Comparison of ENCODE assay signal across 10 mouse cellular contexts in genomic region chrX:163938587-163938986, GRCm38 (mm10). TPM values are rescaled to one million over a fixed set of nuclear protein-coding genes. Genes with fewer than 3 reads are reported as not detected.
DNase-seq lines count a peak whose midpoint lies in the region; ATAC-seq and TF ChIP-seq lines count a peak whose summit lies in the region.
"Had no signal": no experiment of that assay in that cellular context is flagged by ENCODE, and none has a peak within 500 bp of the region (broad histone marks: within the 10 kb centered on the region; RNA-seq: fewer than 3 reads in every experiment).

No protein-coding gene starts in this region.

- H3K9me3 ChIP-seq in hindbrain, embryonic 10.5 days = no peaks in the 10 kb centered on the region
- no peaks in the 10 kb centered on the region for H3K9me3 ChIP-seq in midbrain, postnatal 0 days (ENCODE audit: low read length)
- H3K9me3 ChIP-seq: forebrain, embryonic 15.5 days; neural tube, embryonic 12.5 days had no signal

- intact Hi-C loops in left cerebral cortex, postnatal 36 days (cut with DNase I) = no loop called here

- ATAC-seq in midbrain, postnatal 0 days (ENCODE audit: low FRiP score) = no peak
- ATAC-seq: forebrain, embryonic 15.5 days had no signal

- 93% methylated on average over 6 of the region's 6 CpGs for WGBS in hindbrain, embryonic 10.5 days
- WGBS in midbrain, postnatal 0 days = 91% methylated on average over 6 of the region's 6 CpGs

- peaks cover 18% of the 10 kb centered on the region for H3K27me3 ChIP-seq in hindbrain, embryonic 10.5 days (ENCODE audit: insufficient read depth, poor library complexity, severe bottlenecking)
- H3K27me3 ChIP-seq in midbrain, postnatal 0 days (ENCODE audit: insufficient read depth, low read length) = no peaks in the 10 kb centered on the region
- H3K27me3 ChIP-seq: forebrain, embryonic 15.5 days; neural tube, embryonic 12.5 days had no signal

- H3K36me3 ChIP-seq in hindbrain, embryonic 10.5 days = peaks cover 53% of the 10 kb centered on the region
- 0 out of 2 replicates have a peak, but pooled peaks cover 3% of the 10 kb centered on the region for H3K36me3 ChIP-seq in midbrain, postnatal 0 days (ENCODE audit: insufficient read depth, low read length)

- H3K27ac ChIP-seq in hindbrain, embryonic 10.5 days = no peak overlapping the region
- no peak overlapping the region for H3K27ac ChIP-seq in midbrain, postnatal 0 days (ENCODE audit: low read depth, low read length)
- H3K27ac ChIP-seq: forebrain, embryonic 15.5 days; neural tube, embryonic 12.5 days had no signal

- H3K4me2 ChIP-seq in midbrain, postnatal 0 days (ENCODE audit: low read depth, low read length, poor library complexity, severe bottlenecking) = no peak overlapping the region
- H3K4me2 ChIP-seq: forebrain, embryonic 15.5 days; neural tube, embryonic 12.5 days had no signal

- peak; percentile 24 to 71 for DNase-seq in frontal cortex, adult 2 months (ENCODE audit: extremely low spot score in 1 of 2, low spot score in 1 of 2)
- DNase-seq in frontal cortex, postnatal 14 days (ENCODE audit: low spot score in 2 of 2) = no peak
- peak; percentile 83 for DNase-seq in NIH3T3 (ENCODE audit: low read depth)
- peak; percentile 67 for DNase-seq in gastrocnemius, postnatal 25 days
- DNase-seq in left cerebral cortex, postnatal 36 days (ENCODE audit: low spot score in 2 of 2) = peak; percentile 40 to 55
- no peak for DNase-seq in hindbrain, embryonic 10.5 days (ENCODE audit: low spot score)
- no peak for DNase-seq in midbrain, postnatal 0 days (ENCODE audit: low spot score)
- DNase-seq in cerebellum, postnatal 14 days = no peak

- no peak for TF ChIP-seq CTCF in midbrain, postnatal 0 days (IDR thresholded peaks at IDR 0.05)

- no peak overlapping the region for H3K4me3 ChIP-seq in hindbrain, embryonic 10.5 days
- no peak overlapping the region for H3K4me3 ChIP-seq in midbrain, postnatal 0 days (ENCODE audit: low read depth, low read length)
- H3K4me3 ChIP-seq: forebrain, embryonic 15.5 days; neural tube, embryonic 12.5 days had no signal

- no peaks in the 10 kb centered on the region for H3K4me1 ChIP-seq in hindbrain, embryonic 10.5 days (replicated peaks)
- H3K4me1 ChIP-seq in midbrain, postnatal 0 days (ENCODE audit: insufficient read depth, low read length) = no peaks in the 10 kb centered on the region
- H3K4me1 ChIP-seq: forebrain, embryonic 15.5 days; neural tube, embryonic 12.5 days had no signal

- no peak overlapping the region for H3K9ac ChIP-seq in midbrain, postnatal 0 days (replicated peaks; ENCODE audit: low read length, poor library complexity, severe bottlenecking)
- H3K9ac ChIP-seq: forebrain, embryonic 15.5 days; neural tube, embryonic 12.5 days had no signal

RNA-seq across cellular contexts. Expression of gene Zrsr2, which starts 19.9 kb away (rescaled TPM):
- 38.0 and 46.2 TPM in 2 replicates for polyA plus RNA-seq in frontal cortex, adult 2 months (2012; rRNA removed)
- 10 to 100 TPM; 12.1 to 15.5 TPM for total RNA-seq in gastrocnemius, postnatal 25 days (2021)
- 10 to 100 TPM; 40.3 to 53.9 TPM for total RNA-seq in left cerebral cortex, postnatal 36 days (2021)
- 53.7 and 61.9 TPM in 2 replicates for polyA plus RNA-seq in hindbrain, embryonic 10.5 days (2016; fragmentation: Nextera tagmentation; extraction: Ambion mirVana)
- 17.3 and 19.6 TPM in 2 replicates for total RNA-seq in midbrain, postnatal 0 days (2014; rRNA removed)
- polyA plus RNA-seq in midbrain, postnatal 0 days (2015; fragmentation: Nextera tagmentation; extraction: Ambion mirVana) = 83.4 and 89.7 TPM in 2 replicates

RNA-seq across cellular contexts. Expression of gene Ap1s2, which starts 29.8 kb away (rescaled TPM):
- 52.7 and 54.2 TPM in 2 replicates for polyA plus RNA-seq in frontal cortex, adult 2 months (2012; rRNA removed)
- total RNA-seq in gastrocnemius, postnatal 25 days (2021) = 10 to 100 TPM; 21.0 to 28.6 TPM
- total RNA-seq in left cerebral cortex, postnatal 36 days (2021) = 10 to 100 TPM; 26.8 to 38.6 TPM
- polyA plus RNA-seq in hindbrain, embryonic 10.5 days (2016; fragmentation: Nextera tagmentation; extraction: Ambion mirVana) = 28.7 and 31.8 TPM in 2 replicates
- total RNA-seq in midbrain, postnatal 0 days (2014; rRNA removed) = 61.8 and 73.7 TPM in 2 replicates
- 113 and 130 TPM in 2 replicates for polyA plus RNA-seq in midbrain, postnatal 0 days (2015; fragmentation: Nextera tagmentation; extraction: Ambion mirVana)

Comparison
In these comparisons a context has a peak if more than half of its experiments do, and no peak if none do; other contexts are left out.
1. DNase-seq: peak in frontal cortex, adult 2 months (2 of 2), NIH3T3 (single experiment), gastrocnemius, postnatal 25 days (single experiment) and left cerebral cortex, postnatal 36 days (2 of 2); none in frontal cortex, postnatal 14 days (0 of 2), hindbrain, embryonic 10.5 days (single experiment), midbrain, postnatal 0 days (single experiment) and cerebellum, postnatal 14 days (0 of 2).